Mouse (Mus musculus) spleen, adult 12 weeks (tissue): ENCODE measurements around the gene Pdhx.
A peak's percentile ranks its signal among the peaks of the same experiment; 100 is the strongest.

Experiments used
- DNase-seq: peaks from one replicate; pipeline ENCODE4 v3.0.0; 2022; ENCODE audit warnings: low spot score

The Pdhx gene

DNA sequence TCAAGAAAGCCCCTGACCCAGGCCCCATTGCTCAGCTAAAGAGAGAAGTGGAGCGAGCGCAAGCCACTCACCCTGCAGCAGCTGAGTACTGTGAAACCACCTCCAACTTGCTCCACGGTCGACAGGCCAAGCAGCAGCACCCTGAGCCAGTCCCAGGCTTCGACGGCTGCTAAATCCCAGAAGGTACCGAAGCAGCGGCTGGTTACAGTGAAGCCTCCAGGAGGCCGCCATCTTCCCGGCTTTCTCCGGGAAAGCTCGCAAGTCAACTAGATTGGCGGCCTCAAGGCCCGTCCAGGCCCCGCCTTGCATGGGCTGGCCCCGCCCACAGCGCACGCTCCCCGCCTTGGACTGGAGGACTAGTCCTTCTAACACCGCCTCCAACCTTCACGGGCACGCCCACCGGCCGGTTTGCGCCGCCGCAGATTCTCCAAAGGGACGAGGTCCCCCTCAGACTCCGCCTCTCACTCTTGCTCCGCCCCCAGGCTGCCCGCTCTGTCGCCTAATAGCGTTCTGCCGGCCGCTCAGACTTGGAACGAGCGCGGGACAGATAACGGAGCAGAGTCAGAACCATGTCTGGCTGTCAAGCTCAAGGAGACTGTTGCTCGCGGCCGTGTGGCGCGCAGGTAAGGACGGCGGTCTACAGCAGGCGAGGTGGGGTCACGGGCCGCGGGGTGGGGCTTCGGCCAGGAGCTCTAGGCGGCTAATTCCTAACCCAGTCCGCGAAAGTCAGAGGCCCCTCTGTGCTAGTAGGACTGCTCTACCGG is at the start of gene Pdhx, which contains the start of gene Apip:
Gene Pdhx, minus strand, starts transcription at position 295 of the 764 bp plus-strand sequence.
Gene Apip, plus strand, starts transcription at position 457 of the 764 bp plus-strand sequence.
- DNase-seq = peak; percentile 100

DNA sequence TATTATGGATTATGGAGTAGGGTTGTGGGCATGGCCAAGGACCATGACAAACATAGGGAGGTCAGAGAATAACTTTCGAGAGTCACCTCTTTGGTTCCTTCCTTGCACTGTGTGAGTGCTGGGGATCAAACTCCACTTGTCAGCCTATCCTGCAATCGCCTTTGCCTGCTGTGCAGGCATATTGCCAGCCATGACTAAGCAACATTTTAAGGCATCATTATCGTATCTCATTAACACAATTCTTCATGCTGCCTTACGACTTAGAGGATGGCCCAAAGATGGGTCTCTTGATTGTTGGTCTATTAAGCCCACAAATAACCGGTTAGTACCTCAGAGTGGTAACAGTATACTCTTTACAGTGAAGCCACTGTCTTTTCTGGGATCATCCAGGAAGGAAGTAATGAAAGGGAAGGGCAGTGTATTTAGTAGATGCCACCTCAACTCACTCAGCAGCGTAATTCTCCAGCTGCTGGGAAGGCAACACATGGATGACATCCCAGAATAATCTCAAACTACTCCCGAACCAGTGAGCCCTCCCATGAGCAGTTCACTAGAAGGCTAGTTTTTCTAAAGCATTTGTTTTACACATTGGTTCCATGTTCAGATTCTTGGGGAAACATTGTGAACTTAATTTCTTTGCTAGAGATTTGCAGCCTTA is 46.0 kb upstream of the Pdhx start:
- peak; percentile 56 for DNase-seq

DNA sequence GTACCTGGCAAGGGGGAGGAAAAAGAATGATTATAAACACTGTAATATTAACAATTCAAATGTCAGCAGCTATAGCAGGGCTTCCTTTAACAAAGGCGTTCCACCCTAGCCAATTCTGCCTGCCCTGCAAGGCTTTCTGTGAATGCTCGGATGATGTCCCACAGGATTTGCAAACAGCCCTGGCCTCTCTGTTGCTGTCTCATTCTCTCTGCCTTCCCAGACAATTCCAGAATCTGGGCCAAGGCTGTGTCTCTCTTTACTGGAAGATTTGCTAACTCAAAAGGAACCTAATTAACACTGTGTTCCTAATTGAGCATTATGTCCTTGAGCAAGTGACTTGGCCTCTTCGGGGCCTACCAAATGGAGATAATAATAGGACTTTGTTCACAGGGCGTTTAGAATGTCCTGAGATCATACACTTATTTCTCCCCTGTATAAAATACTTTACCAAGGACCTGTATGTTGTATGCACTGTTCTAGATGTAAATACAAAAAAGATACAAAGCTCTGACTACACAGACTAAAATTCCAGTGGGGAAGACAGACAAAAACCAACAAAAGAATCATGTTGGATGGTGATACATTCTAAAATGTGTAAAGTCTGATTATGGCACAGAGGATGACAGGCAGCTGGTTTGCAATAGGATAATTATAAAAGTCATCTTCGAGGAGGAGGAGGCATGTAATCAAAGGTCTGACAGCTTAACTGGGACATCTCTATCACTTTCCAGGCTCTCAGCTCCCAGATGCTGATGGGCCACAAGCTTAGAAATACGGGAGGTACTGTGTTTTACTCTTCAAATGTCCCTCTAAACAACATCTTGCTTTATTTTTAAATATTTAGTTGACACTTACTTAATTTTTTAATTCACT is 45.2 kb upstream of the Pdhx start:
- no peak for DNase-seq

DNA sequence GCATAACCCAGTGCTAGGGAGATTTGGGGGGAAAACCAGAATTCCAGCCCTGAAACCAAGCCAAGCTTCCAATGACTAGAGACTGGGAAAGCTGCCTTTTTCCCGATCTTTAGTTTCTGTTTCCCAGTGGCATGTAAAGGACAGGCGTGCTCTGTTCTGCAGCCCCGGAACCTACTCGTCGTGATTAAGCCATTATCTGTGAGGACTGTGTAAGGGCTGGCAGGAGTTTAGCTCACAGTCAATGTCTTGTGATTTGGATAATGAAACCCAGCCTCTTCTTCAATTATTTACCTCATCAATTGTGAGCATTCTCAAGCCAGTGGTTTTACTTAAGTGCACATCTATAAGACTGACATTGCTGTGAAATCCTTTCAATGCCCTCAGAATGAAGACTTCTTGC is 43.9 kb upstream of the Pdhx start:
- no peak for DNase-seq

DNA sequence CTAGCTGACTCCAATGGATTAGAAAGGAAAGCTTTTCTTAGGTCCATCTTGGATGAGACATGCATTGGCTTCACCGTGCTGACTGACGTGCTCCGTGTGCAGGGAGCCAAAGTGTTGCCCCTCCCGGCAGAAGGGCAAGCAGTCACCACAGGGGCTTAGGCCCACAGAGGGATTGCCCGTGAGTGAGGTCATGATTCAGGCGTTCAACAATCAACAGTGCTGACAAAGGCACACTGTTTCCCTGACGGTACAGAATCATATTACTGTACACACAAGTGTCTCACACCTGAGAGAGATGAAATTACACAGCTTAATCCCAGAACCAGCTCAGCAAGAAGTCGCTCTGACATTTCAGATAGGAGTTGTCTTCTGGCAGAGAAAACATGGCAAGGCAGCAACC is 38.4 kb upstream of the Pdhx start:
- no peak for DNase-seq

DNA sequence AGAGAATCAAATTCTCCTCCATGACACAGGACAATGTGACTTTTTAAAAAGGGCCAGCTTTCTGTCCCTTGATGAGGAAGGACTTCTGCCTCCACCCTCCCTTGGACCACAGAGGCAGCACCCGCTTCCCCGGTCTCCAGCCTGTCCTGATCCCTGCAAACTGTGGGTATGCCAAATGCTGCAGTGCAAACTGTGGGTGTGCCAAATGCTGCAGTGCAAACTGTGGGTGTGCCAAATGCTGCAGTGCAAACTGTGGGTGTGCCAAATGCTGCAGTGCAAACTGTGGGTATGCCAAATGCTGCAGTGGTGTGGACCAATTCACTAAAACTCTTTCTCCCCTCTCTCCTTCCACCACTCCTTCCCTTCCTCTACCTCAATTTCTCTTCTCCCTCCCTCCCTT is 32.9 kb upstream of the Pdhx start:
- DNase-seq = no peak

DNA sequence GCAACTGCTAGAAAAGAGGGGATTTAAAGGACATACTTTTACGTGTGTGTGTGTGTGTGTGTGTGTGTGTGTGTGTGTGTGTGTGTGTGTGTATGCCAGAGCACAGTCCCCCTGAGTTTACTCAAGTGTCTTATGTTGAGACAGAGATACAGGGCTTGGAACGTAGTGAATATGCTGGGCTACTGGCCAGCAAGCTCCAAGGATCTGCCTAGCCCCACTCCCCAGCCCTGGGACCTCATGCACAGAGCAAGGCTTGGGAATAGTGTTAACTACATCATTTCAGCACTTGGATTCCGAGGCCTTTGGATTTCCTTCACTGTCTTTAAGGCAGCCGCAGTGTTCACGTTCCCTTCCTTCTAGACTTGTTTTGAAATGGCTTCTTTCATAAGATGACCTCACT is 29.3 kb upstream of the Pdhx start:
- DNase-seq = no peak

DNA sequence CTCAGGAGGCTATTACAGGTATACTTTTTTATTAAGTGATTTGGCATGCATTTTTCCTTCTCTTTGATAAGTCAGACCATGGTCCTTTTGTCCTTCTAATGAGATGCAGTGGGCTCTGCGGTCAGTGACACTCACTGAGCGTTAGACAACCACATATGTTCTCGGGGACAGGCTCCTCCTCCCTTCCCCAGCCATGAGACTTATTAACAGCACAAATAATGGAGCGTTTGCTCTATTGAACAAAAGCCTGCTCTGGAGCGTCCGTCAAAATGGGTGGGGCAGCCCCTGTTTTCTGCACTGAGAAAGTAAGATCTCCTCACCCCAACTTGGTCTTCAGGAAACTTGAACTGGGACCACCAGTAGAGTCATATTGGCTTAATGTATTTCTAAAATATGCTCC is 16.2 kb upstream of the Pdhx start:
- no peak for DNase-seq

DNA sequence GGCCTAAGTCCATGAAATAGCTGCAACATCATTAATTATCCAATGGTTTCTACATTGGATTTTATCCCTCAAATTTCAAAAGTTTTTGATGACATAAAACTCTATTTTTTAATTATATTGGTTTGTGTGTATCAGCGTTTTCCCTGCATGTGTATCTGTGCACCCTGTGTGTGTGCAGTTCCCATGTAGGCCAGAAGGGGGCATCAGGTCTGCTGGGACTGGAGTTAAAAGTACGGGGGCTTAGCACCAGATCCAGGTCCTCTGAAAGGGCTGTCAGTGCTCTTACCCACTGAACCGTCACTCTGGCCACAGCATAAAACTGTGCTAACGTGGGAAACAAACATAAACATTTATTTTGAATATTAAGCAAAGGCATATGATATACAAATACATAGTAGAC is 14.8 kb upstream of the Pdhx start:
- no peak for DNase-seq

DNA sequence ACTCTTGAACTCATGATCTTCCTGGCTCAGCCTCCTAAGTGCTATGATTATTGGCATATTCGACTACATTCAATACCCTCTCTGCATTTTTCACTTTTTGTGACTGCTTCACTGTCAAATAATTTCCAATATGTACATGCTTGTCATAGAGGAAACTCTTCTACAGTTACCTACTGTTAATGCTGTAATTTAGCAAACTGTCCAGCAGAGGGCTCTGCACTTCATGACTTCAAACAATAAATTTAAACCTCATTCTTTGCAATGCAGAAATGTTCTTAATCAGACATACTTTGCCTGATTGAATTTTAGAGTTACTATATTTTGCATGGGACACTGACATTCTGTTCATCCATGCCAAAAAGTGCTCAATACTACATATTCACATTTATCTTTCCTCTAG is 13.1 kb upstream of the Pdhx start:
- no peak for DNase-seq

DNA sequence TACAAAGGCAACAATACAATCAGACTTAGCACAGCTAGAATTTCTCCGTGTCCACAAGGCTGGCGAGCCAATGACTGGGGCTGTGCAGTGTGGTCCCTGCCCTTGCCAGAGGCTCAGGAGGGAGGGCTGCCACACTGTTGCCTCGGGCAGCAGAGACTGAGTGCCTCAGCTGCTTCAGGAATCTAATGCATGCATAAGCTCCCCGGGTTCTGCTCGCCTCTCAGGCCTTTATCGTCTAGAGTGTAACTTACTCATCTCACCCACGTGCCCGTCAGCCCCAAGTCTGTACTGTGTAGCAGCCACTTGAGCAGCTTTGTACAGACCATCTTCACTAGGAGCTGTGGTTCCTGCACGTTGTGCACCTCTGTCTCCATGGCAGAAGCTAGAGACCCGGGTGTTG is 12.3 kb upstream of the Pdhx start:
- DNase-seq = no peak

DNA sequence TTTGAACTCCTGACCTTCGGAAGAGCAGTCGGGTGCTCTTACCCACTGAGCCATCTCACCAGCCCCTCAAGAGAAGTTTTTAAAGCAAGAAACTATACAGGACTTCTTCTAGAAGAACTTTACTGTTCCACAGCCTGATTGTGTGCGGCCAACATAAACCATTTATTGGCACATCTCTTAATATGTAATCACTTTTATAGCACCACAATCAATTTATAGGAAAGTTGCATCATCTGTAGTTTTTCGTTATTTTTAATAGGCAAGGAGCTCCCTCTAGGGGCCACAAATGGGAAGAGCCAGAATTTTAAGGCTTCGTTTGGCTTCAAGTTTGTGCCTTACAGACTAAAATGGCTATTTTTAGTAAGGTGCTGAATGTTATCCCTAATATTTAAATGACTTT is 11.1 kb upstream of the Pdhx start:
- no peak for DNase-seq

DNA sequence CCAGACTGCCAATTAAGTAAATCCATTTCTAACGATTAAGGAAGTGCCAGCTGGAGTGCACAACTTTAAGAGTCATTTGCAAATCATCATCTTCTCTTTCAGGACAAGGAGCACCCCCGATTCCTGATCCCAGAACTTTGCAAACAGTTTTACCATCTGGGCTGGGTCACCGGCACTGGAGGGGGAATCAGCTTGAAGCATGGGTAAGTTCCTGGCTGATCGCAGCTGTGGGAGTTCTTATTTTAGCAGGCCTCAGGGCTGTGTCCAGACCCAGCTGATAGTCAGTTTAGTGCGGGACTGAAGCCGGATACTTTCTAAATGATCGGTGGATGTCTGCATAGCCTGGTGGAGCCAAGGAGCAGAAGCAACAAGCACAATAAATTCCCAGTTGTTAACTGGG is 9.5 kb upstream of the Pdhx start:
- no peak for DNase-seq

DNA sequence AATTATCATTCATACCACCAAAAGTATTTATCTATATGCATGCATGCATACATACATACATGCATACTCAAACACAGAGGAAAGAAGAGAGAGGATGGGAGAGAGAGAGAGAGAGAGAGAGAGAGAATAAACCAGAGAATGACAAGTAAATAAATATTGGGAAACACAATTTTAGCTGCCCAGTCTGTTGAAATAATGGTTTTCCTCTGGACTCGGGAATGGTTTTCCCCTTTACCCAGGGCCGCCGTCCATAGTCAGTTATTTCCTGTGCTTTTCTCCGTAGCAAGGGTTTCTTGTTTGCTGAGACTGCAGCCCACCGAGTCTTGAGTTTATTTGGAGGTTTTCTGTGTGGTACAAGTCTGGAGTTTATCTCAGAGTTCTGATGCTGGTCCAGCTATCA is 8.4 kb upstream of the Pdhx start:
- no peak for DNase-seq

DNA sequence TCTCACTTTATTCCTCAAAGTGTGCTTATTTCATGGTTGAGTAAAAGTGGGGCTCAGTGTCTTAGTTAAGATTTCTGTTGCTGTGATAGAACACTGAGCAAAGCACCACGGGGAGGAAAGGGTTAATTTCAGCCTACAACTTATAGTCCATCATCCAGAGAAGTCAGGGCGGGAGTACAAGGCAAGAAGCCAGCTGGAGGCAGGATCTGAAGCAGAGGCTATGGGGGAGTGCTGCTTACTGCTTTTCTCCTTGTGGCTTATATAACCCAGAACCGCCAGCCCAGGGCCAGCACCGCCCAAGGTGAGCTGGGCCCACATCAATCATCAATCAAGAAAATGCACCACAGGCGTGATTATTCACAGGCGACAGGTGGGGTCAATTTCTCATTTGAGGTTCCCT is 7.8 kb upstream of the Pdhx start:
- no peak for DNase-seq

DNA sequence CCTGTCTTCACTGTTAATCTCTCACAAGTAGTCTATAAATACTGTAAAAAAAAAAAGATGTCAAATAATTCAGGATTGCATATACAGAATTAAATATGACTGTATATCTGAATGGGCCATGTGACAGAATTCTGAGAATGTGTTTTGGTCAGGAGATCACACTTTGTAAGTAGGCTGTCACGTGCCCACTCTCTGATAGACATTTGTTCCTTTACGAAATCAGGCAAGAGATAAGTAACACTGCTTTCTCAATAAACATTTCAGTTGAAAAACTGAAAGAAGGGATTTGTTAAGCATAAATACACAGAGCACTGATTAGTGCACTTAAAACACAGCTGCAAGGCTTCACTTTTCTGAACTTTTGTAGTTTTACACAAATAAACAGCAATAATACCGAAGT is 2.7 kb downstream of the Pdhx start:
- no peak for DNase-seq

DNA sequence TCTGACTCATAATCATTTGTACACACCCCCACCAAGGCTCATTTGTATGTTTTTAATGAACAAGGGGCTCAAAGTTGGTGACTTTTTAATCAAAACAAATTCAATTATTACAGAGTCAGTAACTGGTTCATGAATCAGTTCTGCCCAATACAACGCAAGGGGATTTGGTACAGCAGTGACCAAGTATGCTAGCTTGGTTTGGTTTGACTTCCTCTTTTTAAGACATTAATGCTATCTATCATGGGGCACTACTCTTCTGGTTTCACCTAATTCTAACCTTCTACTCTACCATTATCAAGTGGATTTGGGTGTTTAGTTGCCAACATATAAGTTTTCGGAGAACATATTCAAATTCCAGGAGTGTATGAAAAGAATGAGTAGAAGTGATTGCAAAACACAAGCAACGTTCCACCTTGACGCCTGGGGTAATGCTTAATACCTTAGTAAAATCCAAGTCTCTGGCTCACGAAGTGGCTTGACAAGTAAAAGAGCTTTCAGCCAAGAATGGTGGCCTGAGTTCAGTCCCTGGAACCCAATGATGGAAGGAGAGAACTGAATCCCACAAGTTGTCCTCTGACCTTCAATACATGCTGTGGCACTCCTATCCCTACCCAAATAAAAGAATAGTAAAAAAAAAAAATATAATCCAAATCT is 3.4 kb downstream of the Pdhx start:
- no peak for DNase-seq

DNA sequence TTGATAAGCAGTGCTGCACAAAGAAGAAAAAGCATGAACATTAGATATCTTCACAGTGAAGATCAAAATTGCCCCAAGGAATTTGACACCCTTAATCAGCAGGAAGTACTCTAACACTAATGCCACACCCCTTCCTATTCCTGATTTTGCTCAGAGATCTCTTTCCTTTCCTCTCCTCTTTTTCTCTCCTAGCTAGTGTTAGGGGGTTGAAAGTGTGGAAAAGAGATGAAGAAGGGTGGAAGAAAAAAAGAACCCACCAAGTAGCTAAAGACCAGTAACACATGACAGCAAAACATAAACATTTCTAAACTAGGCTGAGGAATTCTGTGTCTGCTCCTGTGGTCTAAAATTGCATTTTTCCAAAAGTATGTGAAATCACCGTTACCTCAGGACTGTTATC is 4.7 kb downstream of the Pdhx start:
- DNase-seq = no peak

DNA sequence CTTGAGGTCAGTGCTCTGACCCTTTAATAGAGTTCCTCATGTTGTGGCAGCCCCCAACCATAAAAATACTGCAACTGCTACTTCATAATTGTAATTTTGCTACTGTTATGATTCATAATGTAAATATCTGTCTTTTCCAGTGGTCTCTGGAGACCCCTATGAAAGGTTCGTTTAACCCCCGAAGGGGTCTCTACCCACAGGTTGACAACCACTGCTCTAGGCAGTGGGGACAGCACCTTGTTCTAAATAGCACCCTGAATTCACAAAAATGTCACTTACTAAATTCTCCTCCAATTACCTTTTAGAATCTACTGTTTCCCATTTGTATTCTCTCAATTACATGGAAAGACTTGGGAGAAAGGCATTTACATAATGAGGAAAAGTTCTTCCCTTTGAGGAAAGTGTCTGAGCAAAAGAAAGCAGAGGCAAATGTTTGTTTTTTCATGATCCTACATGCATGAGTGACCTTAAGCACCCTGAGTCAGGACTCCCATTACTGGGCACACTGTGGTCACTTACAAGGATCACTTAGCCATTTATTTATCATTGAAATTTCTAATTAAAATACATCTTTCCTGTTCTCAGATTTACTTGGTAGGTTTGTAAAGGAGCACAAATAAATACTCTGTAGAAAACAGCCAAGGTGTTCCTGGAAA is 5.6 kb downstream of the Pdhx start:
- DNase-seq = no peak

DNA sequence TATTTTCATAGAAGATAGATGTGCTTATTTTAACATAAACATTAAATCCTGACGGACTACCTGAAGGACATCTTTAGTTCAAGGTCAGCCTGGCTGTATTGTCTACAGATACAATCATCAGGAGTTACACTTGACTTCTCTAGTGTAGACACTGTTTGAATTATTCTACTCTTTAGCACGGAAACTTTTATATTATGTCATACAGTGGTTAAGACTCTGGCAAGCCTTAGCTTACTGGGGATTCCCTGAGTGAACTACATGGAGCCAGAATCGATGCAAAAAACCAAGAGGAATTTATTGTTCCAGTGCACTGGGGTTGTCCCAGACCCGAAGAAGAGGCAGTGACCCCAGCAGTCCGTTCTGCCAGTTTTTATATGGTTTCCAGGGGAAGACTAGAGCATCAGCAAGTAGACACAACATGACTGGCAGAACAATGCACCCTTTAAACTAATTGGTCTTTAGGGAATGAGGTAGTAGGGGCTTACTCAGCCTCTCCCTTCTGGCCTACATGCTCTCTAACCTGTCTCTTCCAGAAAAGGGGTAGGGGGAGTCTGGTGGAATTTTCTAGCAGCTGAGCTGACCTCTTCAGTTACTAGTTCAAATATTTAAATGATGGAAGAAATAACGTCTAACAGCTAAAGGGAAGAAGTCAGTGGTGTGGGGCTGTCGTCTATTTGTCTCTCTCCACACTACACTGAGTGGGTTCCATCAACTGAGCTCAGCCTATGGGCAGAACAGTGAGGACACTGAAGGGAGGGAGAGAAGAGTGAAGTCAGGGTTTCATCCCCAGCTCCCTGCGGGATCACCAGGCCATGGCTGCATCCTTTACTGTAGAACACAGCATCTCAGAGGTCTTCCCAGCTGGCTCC is 6.4 kb downstream of the Pdhx start:
- DNase-seq = no peak

DNA sequence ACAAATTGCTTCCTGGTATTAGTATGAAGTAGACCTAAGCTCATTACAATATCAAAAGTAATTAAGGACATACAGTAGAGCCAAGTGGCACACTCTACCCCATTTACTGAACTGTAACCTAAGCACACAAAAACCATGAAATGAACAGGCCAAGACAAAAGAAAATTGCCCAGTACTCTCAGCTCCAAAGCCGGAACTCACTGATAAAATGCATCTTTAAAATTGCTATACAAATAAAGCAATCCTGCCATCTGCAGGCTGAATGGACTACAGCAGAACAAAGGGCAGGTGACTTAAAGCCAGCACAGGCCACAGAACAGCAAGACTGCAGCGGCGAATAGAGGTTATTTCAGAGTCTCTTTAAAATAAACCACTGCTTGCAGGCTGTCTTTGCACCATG is 10.4 kb downstream of the Pdhx start:
- DNase-seq = no peak
